Mouse (Mus musculus) liver, embryonic 14.5 days (tissue): Measurements from ENCODE around the gene a.

Experiments used
- CTCF ChIP-seq: IDR thresholded peaks from 2 replicates; pipeline ENCODE4 v1.5.1; 2016; ENCODE audit warnings: antibody characterized with exemption, low read depth, control low read depth
- EP300 ChIP-seq: IDR thresholded peaks from 2 replicates; pipeline ENCODE4 v1.6.1; 2016; ENCODE audit warnings: antibody characterized with exemption, low read depth

- TF ChIP-seq CTCF (no peak), EP300 (no peak)
Observed at GRCm38 (mm10) chr2:155030831-155031230, 239.6 kb downstream of the a start.
